Mouse (Mus musculus) cerebellum, postnatal 4 days (tissue): Measurements from ENCODE around the gene Lta.

Source experiments
- DNase-seq, 2 experiments: peaks; one replicate each; pipeline ENCODE4 v3.0.0; 2022; ENCODE audit warnings: low spot score in 2 of 2, mixed read lengths in 1 of 2

Lta gene

DNA sequence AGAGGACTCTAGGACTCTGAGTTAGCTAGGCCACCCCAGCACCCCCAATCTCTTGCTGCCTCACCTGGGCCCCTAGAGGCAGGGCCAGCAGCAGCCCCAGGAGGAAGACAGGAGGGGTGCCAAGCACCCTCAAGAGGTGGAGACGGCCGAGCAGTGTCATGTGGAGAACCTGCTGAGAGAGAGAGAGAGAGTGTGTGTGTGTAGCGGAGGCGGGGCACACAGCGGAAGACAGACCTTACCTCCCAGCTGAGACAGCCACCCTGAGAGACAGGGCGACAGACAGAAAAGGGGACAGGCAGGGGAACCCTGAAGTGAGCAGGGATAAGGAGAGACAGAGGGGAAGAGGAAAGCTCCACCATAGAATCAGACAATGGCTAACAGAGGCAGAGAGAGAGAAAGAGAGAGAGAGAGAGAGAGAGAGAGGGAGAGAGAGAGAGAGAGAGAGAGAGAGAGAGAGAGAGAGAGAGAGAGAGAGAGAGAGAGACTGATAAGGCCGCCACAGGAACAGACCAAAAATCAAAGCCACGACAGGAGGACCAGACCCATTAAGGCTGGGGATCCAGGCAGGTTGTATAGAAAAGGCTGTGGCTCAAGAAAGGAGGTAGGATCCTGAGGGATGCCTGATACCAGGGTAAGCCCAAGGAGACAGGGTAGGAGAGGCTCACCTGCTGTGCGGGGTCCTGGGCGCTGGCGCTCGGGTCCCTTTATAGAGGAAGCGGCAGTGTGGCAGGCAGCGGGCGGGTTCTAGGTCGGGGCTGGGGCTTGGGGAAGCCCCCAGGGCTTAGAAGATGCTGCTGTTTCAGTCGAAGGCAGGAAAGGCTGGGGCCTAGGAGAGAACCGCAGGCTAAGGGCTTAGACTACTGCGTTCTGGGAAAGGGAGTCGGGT lies at the start of gene Lta:
Gene Lta, minus strand, starts transcription at position 858 of the 886 bp plus-strand sequence.
- no peak for DNase-seq

DNA sequence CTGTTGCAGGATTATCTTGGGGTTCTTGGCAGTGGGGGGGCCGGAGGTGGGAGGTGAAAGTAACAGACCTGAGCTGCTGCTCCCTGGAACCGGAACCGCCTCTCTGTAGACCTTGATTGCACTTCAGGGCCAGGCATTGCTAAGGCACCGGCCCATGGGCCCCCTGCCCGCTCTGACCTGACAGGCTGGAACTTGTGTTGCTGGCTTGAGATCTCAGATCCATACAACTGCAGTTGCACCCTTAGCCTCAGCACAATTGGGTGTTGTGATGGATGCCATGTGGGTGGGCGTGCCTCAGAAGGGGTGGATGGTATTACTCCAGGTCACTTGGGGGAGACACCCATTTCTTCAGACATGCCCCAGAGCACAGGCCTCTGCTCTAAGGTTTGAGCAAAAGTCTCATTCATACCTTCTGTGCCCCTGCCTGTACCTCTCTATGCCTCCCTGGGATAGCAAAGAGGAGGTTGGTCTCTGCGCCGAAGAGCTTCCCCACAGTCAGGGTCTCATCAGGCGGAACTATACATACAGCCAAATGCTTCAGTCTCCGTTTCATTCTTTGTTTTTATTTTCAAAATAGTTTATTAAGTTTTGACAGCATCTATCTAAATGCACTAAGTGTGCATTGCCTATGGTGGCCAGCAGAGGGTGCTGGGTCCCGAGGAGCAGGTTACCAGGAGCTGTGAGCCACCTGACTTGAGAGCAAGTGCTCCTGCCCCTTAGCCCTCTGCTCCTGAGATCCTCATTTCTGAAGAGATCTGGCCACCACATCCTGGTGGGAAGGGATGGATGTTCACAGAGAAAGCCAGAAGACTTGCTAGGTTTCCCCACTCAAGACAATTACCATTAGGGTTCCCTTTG lies 49.3 kb upstream of the Lta start:
- DNase-seq = peak in 1 of 2 experiments; percentile 67

DNA sequence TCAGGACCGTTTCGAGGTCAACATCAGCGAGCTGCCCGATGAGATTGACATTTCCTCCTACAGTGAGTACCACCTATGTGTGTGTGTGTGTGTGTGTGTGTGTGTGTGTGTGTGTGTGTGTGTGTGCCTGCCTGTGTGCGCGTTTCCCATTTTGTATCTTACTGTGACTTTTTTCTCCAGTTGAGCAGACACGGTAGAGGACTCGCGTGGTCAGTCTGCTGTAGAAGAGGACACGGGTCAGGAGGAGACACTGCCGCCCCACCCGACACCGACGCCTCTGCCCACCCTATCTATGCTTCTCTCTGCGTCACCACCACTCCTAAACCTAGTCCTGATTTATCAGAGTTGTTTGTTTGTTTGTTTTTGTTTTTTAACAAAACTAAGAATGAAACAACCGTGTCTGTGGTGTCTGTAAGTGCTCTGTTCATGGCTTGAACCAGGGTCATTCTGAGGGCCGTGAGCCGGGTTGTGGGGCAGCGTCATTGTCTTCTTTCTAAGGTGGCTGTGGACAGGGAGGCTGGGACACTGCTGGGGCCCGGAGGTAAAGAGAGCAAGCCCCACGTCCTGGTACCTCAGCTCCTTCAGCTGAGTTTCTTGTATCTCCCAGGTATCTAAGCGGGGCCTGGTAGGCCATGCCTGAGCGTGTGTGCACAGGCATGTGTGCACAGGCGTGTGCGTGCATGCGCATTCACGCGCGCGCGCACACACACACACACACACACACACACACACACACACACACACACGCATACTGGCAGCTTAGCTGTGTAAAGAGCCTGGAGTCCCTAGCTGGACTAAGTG lies 48.3 kb upstream of the Lta start:
- DNase-seq = no peak

DNA sequence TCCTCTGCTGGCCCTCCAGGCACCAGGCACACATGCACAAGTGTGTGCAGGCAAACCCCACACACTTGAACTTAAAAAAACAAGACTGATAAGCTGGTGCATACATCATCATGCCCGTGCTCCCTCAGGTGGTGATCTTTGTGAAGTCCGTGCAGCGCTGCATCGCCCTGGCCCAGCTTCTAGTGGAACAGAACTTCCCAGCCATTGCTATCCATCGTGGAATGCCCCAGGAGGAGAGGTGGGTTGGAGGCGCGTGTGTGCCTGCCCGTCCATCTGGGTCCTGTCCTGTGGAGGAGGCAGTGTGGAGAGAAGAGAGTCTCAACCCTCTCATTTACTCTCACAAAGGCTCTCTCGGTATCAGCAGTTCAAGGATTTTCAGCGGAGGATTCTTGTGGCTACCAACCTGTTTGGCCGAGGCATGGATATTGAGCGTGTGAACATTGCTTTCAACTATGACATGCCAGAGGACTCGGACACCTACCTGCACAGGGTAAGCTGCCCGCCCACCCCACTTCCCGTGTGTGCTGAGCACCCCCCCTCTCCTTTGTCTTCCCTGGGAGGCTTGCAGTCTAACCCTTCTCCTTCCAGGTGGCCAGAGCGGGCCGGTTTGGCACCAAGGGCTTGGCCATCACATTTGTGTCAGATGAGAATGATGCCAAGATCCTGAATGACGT lies 47.6 kb upstream of the Lta start:
- no peak for DNase-seq

- DNase-seq = no peak
These were observed 46.8 kb upstream of the Lta start for GRCm38 (mm10) chr17:35251981-35252380.

GRCm38 (mm10) chr17:35251162-35251719 lies 46.1 kb upstream of the Lta start:
- DNase-seq = no peak

DNA sequence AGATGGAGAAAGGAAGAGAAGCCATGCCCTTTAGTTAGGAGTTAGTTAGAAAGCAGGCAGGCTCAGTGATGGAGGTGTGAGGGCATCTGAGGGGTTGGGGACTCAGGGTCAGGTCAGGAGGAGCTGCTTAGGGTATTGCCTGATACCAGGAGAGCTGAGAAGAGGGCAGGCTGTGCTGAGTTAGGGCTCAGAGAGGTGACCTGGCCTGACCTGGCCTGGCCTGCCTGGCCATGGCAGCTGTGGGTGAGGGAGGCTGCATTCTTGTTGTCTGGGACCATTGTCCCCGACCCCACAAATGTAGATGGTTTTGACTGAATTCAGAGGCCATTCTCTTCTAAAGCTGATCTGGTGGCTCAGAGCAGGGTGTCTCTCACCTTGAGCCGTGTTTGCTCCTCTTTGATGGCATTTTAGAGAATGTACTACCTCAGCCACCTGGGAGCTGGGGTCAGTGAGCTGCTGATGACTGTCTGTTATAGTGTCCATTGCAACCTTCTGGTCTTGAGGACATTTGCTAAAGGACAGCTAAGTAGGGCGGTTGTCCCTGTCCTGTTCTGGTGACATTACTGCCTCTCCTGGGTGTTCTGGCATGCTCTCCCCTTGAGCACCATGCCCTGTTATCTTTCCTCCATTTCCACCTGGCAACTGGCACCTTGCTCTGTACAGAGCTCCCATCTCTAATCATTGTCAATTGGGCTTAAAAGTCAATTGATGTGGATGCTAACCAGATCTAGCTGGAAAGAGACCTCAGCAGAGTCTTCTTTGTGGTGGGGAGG lies 45.4 kb upstream of the Lta start:
- DNase-seq = no peak

GRCm38 (mm10) chr17:35249451-35250197 lies 44.5 kb upstream of the Lta start:
- DNase-seq = no peak

DNA sequence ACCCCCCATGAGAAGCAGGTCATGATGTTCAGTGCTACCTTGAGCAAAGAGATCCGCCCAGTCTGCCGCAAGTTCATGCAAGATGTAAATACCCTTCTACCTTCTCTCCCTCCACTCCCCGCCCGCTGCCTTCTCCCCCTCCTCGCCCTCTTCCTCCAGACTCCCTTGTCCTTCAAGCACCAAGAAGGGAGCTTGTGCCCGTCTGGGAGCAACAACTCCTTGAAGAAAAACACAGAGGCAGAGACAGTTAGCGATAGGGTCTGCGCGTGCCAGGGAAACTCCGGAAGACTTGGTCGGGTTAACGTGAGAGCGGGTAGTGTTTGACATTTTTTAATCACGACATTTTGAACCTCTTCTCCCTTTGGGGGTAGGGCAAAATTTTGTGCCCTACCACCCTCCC lies 43.8 kb upstream of the Lta start:
- no peak for DNase-seq

DNA sequence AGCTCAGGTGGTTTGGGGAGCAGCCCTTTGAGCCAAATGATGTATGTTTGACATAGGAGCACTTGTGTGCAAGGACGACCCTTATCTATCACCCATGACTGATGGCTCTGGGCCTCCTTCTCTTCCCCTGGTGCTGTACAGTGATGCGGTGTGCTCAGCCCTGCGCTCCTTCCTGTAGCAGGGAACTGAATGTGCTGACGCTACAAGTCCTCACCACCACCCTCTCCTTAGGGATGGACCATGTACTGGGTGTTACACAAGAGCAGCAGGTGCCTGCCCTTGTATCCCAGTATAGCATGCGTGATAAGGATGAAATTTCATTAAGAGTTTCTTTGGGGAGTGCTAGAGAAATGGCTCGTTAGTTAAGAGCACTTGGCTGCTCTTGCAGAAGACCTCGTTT lies 42.0 kb upstream of the Lta start:
- no peak for DNase-seq

- no peak for DNase-seq
These were observed 40.8 kb upstream of the Lta start for GRCm38 (mm10) chr17:35245731-35246623.

DNA sequence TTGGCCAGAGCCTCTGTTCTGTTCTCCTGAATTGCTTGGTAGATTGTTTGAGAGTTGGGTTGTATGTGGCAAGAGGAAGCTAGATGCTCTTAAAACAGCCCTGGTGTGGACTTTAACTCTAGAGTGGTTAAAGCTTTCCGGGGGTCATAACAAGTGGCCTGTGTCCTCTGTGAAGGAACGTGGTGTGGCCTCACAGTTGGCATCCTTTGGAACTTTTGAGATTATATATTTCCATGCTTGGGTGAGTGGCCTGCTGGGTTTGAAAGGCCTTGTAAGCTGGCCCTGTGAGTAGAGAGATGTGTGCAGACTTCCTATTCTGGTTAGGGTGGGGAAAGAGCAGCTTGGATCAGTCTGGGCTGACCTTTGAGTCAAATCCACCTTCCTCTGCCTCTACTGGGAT lies 39.8 kb upstream of the Lta start:
- DNase-seq = no peak

DNA sequence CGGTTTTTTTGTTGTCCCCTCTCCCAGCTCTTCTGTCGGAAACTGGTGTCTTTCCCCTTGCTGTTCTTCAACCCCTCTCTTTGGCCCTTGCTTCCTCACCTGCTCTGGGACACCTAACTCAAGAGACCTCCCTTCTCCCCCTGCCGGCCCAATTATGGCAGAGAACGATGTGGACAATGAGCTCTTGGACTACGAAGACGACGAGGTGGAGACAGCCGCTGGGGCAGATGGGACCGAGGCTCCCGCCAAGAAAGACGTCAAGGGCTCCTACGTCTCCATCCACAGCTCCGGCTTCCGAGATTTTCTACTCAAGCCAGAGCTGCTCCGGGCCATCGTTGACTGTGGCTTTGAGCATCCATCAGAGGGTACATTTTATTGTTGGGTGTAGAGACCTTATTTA lies 37.9 kb upstream of the Lta start:
- peak in 1 of 2 experiments; percentile 72 for DNase-seq

GRCm38 (mm10) chr17:35242015-35242941 lies 37.1 kb upstream of the Lta start:
- DNase-seq = peak in 1 of 2 experiments; percentile 63

DNA sequence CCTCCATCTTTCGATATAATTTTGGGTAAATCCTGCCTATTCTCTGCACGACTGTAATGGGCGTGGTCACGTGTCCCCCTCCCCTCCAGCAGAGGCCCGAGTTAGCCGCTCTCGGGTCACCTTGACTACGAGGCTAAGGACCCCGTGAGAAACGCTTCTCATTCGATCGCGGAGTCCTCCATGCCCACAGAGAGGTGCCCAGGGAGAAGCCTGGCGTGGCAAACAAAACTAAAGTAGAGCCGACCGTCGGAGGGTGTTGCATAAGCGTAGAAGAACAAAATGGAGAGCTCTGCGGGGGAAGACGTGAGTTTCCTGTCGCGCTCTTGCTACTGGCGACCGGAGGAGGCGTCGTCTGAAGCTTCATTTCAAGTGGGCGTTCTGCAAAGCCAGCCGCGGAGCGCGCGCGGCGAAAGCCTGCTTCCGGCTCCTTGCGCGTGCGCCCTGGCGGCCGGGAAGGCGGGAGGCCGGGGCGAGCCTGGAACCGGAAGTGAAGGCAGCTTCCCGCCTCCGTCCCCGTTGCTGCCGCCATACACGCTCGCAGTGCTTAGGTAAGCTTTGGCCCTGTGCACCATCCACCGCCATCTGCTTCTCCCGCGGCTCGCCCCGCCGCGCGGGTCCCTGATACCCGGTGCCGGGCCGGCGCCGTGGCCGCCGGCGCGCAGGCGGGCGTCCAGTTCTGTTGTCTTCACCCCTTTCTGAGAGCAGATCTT lies 36.3 kb upstream of the Lta start, which contains the start of gene Ddx39b:
Gene Ddx39b, plus strand, starts transcription at position 442 of the 710 bp plus-strand sequence.
- peak; percentile 95 for DNase-seq
